Mouse (Mus musculus): ENCODE measurements at regions not wholly inside any gene's neighbourhood (a gene's known extent, or its start where the extent isn't known, plus 50 kb on each side); places are given as distances from the start of the nearest gene placed in this dataset.
A peak's percentile ranks its signal among the peaks of the same experiment; 100 is the strongest.

DNA sequence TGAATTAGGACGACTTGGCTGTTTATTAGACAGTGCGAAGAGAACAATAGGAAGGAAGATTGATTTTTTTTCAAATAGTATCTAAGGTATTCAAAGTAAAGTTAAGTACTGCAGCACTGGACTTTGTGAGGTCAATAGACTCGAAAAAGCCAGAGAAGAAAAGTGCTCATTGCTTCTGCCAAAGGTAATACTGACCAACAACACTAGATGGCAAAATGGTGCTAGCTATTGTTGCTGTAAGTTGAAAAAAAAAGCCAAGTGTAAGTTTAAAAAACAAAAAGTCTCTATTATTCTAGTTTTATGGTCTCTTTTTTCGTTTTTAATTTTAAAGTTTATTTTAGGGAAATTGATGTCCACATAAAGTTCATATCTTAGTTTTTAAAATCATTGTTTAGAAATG lies 63.9 kb upstream of the Mid1ip1 start:
- TF ChIP-seq POLR2A (IDR thresholded peaks at IDR 0.05; ENCODE audit: control insufficient read depth in 1 of 2, insufficient read depth in 1 of 2, low read depth in 1 of 2, low read length in 2 of 2, poor library complexity in 1 of 2): no peak
- TF ChIP-seq CTCF (IDR thresholded peaks at IDR 0.05 in 2 of 3, conservative IDR thresholded peaks at IDR 0.05 in 1 of 3; ENCODE audit: control insufficient read depth in 1 of 3, insufficient read depth in 1 of 3, low read depth in 2 of 3, low read length in 3 of 3, poor library complexity in 1 of 3, severe bottlenecking in 1 of 3): peak in 2 of 3 experiments; percentile 19 to 67; a peak in 3 of 6 replicates
- no peak for TF ChIP-seq MYC (IDR thresholded peaks at IDR 0.05; ENCODE audit: low read depth, low read length)
- no peak for TF ChIP-seq MYB (IDR thresholded peaks at IDR 0.05; ENCODE audit: low read depth, low read length)
- no peak for TF ChIP-seq ZKSCAN1 (IDR thresholded peaks at IDR 0.05; ENCODE audit: low read depth, low read length)
- no peak for TF ChIP-seq ELF1 (IDR thresholded peaks at IDR 0.05; ENCODE audit: low read depth, low read length)
- no peak for TF ChIP-seq NELFE (IDR thresholded peaks at IDR 0.05; ENCODE audit: low read depth, low read length)
- TF ChIP-seq GATA1 (IDR thresholded peaks at IDR 0.05; ENCODE audit: low read depth, low read length): no peak
- peak; percentile 88 for TF ChIP-seq RAD21 (IDR thresholded peaks at IDR 0.05; ENCODE audit: low read depth, low read length)
- TF ChIP-seq EP300 (IDR thresholded peaks at IDR 0.05; ENCODE audit: low read depth in 1 of 2, low read length in 2 of 2): no peak
